Mouse (Mus musculus) urinary bladder, postnatal 14 days (tissue): ENCODE results near the gene Cadm1.

Experiments
- DNase-seq: peaks from one replicate; pipeline ENCODE4 v3.0.0; 2021; ENCODE audit warnings: low spot score

Cadm1 gene

GRCm38 (mm10) chr9:47674766-47675713 lies 145.1 kb downstream of the Cadm1 start:
- DNase-seq = peak; percentile 52

- DNase-seq = no peak
Measured at GRCm38 (mm10) chr9:47686881-47687280, 156.9 kb downstream of the Cadm1 start.

- DNase-seq = no peak
Measured at GRCm38 (mm10) chr9:47687604-47688003, 157.6 kb downstream of the Cadm1 start.

GRCm38 (mm10) chr9:47688297-47688696 lies 158.3 kb downstream of the Cadm1 start:
- peak; percentile 38 for DNase-seq

GRCm38 (mm10) chr9:47692911-47693310 lies 162.9 kb downstream of the Cadm1 start:
- no peak for DNase-seq

GRCm38 (mm10) chr9:47699026-47699425 lies 169.1 kb downstream of the Cadm1 start:
- DNase-seq = peak; percentile 72

GRCm38 (mm10) chr9:47700021-47700420 lies 170.0 kb downstream of the Cadm1 start:
- no peak for DNase-seq

- DNase-seq = peak; percentile 84
Measured at GRCm38 (mm10) chr9:47703026-47703876, 173.3 kb downstream of the Cadm1 start.

GRCm38 (mm10) chr9:47706341-47706740 lies 176.4 kb downstream of the Cadm1 start:
- DNase-seq = no peak

GRCm38 (mm10) chr9:47707326-47707725 lies 177.4 kb downstream of the Cadm1 start:
- no peak for DNase-seq

- peak; percentile 84 for DNase-seq
Measured at GRCm38 (mm10) chr9:47708299-47708698, 178.3 kb downstream of the Cadm1 start.

GRCm38 (mm10) chr9:47710946-47711345 lies 181.0 kb downstream of the Cadm1 start:
- DNase-seq = no peak

- no peak for DNase-seq
Measured at GRCm38 (mm10) chr9:47714541-47714940, 184.6 kb downstream of the Cadm1 start.

- no peak for DNase-seq
Measured at GRCm38 (mm10) chr9:47715415-47715814, 185.4 kb downstream of the Cadm1 start.

GRCm38 (mm10) chr9:47716883-47717282 lies 186.9 kb downstream of the Cadm1 start:
- no peak for DNase-seq

GRCm38 (mm10) chr9:47727611-47728010 lies 197.6 kb downstream of the Cadm1 start:
- no peak for DNase-seq

- DNase-seq = no peak
Measured at GRCm38 (mm10) chr9:47728852-47729251, 198.9 kb downstream of the Cadm1 start.

GRCm38 (mm10) chr9:47730247-47730646 lies 200.3 kb downstream of the Cadm1 start:
- no peak for DNase-seq

GRCm38 (mm10) chr9:47733780-47734451 lies 203.9 kb downstream of the Cadm1 start:
- DNase-seq = no peak

- no peak for DNase-seq
Measured at GRCm38 (mm10) chr9:47734905-47735304, 204.9 kb downstream of the Cadm1 start.

- no peak for DNase-seq
Measured at GRCm38 (mm10) chr9:47738799-47739198, 208.8 kb downstream of the Cadm1 start.

- no peak for DNase-seq
Measured at GRCm38 (mm10) chr9:47739276-47739675, 209.3 kb downstream of the Cadm1 start.
